Mouse (Mus musculus) adrenal gland, adult (tissue): ENCODE measurements around the gene Atg10.
"Not testable (repeated sequence)": the region's sequence is repeated elsewhere in the genome, so short reads cannot be mapped to it uniquely, and the experiment has no call there.

ENCODE experiments used
- DNase-seq, 2 experiments: peaks; one replicate each; pipeline ENCODE4 v3.0.0; 2022 to 2023; ENCODE audit warnings: low spot score in 1 of 2; ENCODE audit not compliant: inconsistent age in 2 of 2

Atg10 gene

DNA sequence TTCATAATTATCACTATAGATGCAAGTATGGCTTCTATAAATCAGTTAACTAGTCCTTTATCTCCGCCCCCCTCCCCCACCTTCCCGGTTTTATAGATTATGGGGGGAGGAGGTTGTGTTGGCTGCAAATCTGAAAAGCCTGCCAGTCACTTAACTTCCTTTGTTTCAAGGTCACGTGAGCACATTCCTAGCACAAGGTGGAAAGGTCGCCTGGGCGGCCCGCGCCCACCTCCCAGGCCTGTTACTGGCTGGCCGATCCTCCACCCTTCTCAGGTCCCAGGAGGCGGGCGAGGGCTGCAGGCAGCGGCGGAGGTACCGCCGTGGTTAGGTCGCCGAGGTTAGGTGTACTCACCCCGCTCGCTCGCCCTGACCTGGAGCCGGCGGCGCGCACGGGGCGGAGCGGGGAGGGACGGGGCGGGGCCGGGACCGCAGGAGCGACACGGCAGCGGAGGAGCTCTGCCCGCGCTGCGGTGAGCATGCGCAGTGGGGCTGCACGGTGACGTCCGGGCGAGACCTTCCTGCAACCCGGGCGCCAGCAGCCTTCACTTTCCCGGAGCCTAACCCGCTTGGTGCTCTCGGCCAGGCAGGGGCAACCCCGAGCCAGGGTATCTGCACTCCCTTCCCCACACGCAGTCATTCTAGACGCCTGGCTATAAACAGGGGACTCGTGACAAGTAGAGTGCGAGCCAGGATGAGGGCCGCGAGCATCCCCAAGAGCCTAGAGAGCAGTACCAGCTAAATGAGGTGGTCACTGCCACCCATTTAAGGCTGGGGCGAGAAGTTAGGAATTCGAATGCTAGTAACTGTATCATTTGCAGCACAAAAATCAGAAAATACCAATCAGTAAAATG lies at the start of gene Atg10:
Atg10 (minus strand) TSS at position 382 of the 851 bp plus-strand sequence.
- DNase-seq, result peak; percentile 95 to 98

DNA sequence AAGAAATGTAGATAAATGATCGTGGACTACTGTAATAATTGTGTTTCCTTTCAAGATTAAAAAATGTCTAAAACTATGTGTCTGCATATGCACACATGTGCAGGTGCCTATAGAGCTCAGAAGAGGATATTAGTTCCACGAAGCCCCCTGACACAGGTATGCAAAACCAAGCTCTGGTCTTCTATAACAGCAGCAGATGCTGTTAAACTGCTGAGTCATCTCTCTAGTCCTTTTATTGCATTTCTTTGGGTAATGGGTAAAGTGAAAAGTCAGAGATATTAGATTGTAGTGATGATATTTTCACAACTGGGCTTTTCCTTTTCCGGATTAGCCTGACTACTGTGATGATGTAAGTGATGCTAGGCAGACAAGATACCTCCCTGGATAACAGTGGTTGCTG lies 28.6 kb upstream of the Atg10 start:
- DNase-seq, result no peak

- no peak for DNase-seq
Observed at GRCm38 (mm10) chr13:91251636-91252035, 27.9 kb upstream of the Atg10 start.

DNA sequence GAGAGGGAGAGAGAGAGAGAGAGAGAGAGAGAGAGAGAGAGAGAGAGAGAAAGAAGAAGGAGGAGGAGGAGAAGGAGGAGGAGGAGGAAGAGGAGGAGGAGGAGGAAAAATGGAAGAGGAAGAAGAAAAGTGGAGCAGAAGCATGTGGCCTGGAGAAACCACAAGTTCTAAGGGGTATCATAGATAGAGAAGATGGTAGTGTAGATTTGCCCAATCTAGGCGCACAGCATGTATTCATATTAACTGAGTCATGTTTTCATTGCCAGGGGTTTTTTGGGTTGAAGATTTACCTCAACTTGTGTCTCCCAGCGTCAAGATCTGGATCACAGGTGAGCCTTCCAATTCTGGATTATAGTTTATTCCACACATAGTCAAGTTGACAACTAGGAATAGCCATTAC lies 26.3 kb upstream of the Atg10 start:
- not testable (repeated sequence) for DNase-seq

- no peak for DNase-seq
Observed at GRCm38 (mm10) chr13:91246472-91246871, 22.7 kb upstream of the Atg10 start.

GRCm38 (mm10) chr13:91237976-91238375 lies 14.2 kb upstream of the Atg10 start:
- no peak for DNase-seq

GRCm38 (mm10) chr13:91236884-91237283 lies 13.1 kb upstream of the Atg10 start:
- DNase-seq, result no peak

GRCm38 (mm10) chr13:91224438-91224814 lies 658 bp upstream of the Atg10 start:
- DNase-seq, result no peak

GRCm38 (mm10) chr13:91223063-91223462 lies 705 bp downstream of the Atg10 start:
- peak in 1 of 2 experiments; percentile 48 for DNase-seq

DNA sequence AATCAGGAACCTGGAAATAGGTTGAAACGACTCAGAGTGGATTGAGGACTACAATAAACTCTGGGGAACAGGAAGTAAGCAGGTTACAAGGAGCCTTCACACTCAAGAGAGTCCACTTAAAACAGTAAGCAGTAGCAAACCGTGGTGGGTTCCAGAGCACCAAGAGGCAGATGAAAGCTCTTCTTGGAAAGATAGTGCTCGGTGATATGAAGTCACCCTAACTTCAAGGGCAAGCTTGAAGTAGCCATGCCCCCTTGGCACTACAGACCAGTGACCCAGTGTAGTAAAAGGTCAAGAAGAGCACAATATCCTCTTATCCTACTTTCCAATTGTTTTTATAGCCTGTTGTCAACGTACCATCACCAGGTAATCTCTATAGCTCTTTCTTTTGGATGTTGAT lies 2.1 kb downstream of the Atg10 start:
- DNase-seq, result peak; percentile 38 to 74

GRCm38 (mm10) chr13:91217691-91218090 lies 6.1 kb downstream of the Atg10 start:
- DNase-seq, result no peak

DNA sequence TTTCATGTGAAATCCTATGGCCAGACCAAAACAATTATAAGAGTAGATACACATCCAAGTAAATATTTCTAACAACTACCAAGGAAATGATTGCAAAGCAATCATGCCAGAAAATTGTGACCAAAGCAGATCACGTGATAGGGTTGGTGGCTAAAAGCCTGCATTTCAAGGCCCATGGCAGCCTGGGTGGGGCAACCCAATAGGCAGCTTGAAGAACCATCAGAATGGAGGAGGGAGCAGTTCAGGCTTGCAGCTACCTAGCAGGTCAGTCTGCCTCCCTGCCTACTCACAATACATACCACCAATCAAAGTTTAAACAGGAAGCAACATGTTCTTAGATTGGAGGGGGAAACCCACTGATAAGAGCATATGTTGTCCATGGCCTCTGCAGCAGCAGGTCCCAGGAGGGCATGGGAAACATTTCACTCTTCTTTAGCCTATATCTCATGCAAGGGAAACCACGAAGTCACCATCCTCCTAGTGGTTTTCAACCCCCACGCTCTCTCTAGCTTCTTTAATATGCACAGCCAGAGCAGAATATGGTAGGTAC lies 7.0 kb downstream of the Atg10 start:
- no peak for DNase-seq

- no peak for DNase-seq
Observed at GRCm38 (mm10) chr13:91212958-91213357, 10.8 kb downstream of the Atg10 start.

GRCm38 (mm10) chr13:91206237-91206636 lies 17.5 kb downstream of the Atg10 start:
- DNase-seq, result peak in 1 of 2 experiments; percentile 40

DNA sequence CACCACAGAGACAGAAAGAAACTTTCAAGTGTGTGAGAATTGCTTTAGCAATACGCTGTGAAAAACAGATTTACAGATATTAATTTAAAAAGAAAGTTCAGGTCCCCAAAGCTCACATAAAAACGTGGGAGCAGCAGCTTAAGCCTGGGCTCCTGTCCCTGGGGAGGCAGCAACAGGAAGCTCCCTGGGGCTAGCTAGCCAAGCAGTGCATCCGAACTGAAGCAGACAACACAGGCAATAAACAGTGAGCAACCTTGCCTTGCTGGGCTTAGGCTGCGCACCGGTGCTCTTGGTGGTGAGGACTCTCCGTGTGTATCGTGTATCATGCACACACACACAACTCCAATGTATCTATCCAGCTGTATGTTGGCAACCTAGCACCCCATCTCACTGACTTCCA lies 21.2 kb downstream of the Atg10 start:
- DNase-seq, result no peak

GRCm38 (mm10) chr13:91187378-91188234 lies 36.2 kb downstream of the Atg10 start:
- no peak for DNase-seq

GRCm38 (mm10) chr13:91185248-91185867 lies 38.4 kb downstream of the Atg10 start:
- DNase-seq, result no peak

- no peak for DNase-seq
Observed at GRCm38 (mm10) chr13:91184226-91184625, 39.5 kb downstream of the Atg10 start.

DNA sequence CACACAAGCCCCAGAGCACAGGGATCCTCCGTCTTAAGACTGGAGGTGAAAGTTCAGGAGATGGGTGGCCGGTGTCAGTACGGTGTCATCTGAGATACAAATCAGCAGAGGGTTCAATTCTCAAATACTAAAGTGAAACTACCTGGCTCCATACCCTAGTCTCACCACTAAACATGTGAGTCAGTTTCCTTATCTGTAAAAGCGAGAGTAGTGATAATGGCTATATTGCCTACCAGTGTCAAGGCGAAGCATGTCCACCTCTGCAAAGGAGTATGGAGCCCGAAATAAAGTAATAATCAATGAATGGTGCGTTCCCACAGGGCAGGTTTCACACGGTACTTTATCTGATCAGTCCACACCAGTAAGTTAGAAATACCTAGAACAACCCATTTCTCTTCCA lies 43.4 kb downstream of the Atg10 start:
- no peak for DNase-seq

- DNase-seq, result no peak
Observed at GRCm38 (mm10) chr13:91179174-91179899, 44.4 kb downstream of the Atg10 start.
